Mouse (Mus musculus): ENCODE results near the gene Zfp276.
A peak's percentile ranks its signal among the peaks of the same experiment; 100 is the strongest.

Gene Zfp276

GRCm38 (mm10) chr8:123291716-123292115 is 37.7 kb downstream of the Zfp276 start:
- DNase-seq (ENCODE audit: low read depth) = no peak

- no peak for DNase-seq (ENCODE audit: low read depth)
Measured at GRCm38 (mm10) chr8:123292281-123292680, 38.3 kb downstream of the Zfp276 start.

- DNase-seq (ENCODE audit: low read depth) = no peak
Measured at GRCm38 (mm10) chr8:123292785-123293184, 38.8 kb downstream of the Zfp276 start.

GRCm38 (mm10) chr8:123298301-123298700 is 44.3 kb downstream of the Zfp276 start:
- no peak for DNase-seq (ENCODE audit: low read depth)

GRCm38 (mm10) chr8:123308738-123309137 is 54.7 kb downstream of the Zfp276 start:
- DNase-seq (ENCODE audit: low read depth) = no peak

- no peak for DNase-seq (ENCODE audit: low read depth)
Measured at GRCm38 (mm10) chr8:123317781-123318466, 63.9 kb downstream of the Zfp276 start.

- peak; percentile 97 for DNase-seq (ENCODE audit: low read depth)
Measured at GRCm38 (mm10) chr8:123318467-123318911, 64.5 kb downstream of the Zfp276 start, which contains the start of gene Fanca. TSS of gene Fanca (minus strand) at chr8:123318576.

Data from induced T-regulatory cell, adult 2 months (primary cell).